Mouse (Mus musculus) R1 (cell line): ENCODE data around the gene Gm49373.
"Not testable (repeated sequence)": the region's sequence is repeated elsewhere in the genome, so short reads cannot be mapped to it uniquely, and the experiment has no call there.

Experiments used
- DNase-seq: peaks from one replicate; pipeline ENCODE4 v3.0.0-alpha.2; 2018; ENCODE audit warnings: low read depth, low spot score

Gm49373 gene

GRCm38 (mm10) chr9:21074173-21074572, 1.3 kb upstream of the Gm49373 start:
- no peak for DNase-seq

- peak; percentile 56 for DNase-seq
Measured at GRCm38 (mm10) chr9:21072641-21073040, 255 bp downstream of the Gm49373 start.

- peak; percentile 49 for DNase-seq
Measured at GRCm38 (mm10) chr9:21067006-21067684, 5.8 kb downstream of the Gm49373 start, which contains the start of gene Zglp1. Gene Zglp1 (minus strand): TSS chr9:21067093.

GRCm38 (mm10) chr9:21062928-21063327, 10.0 kb downstream of the Gm49373 start:
- DNase-seq: no peak

GRCm38 (mm10) chr9:21051578-21051977, 21.3 kb downstream of the Gm49373 start:
- no peak for DNase-seq

GRCm38 (mm10) chr9:21045235-21045634, 27.7 kb downstream of the Gm49373 start:
- DNase-seq: no peak

GRCm38 (mm10) chr9:21044785-21045184, 28.1 kb downstream of the Gm49373 start:
- DNase-seq: not testable (repeated sequence)

- no peak for DNase-seq
Measured at GRCm38 (mm10) chr9:21043563-21043962, 29.3 kb downstream of the Gm49373 start.

GRCm38 (mm10) chr9:21041308-21041707, 31.6 kb downstream of the Gm49373 start:
- no peak for DNase-seq

- no peak for DNase-seq
Measured at GRCm38 (mm10) chr9:21039779-21040178, 33.1 kb downstream of the Gm49373 start.

GRCm38 (mm10) chr9:21037481-21037891, 35.4 kb downstream of the Gm49373 start:
- DNase-seq: peak; percentile 49

- no peak for DNase-seq
Measured at GRCm38 (mm10) chr9:21036666-21037065, 36.2 kb downstream of the Gm49373 start.

- DNase-seq: no peak
Measured at GRCm38 (mm10) chr9:21036161-21036560, 36.7 kb downstream of the Gm49373 start.

- no peak for DNase-seq
Measured at GRCm38 (mm10) chr9:21035586-21035985, 37.3 kb downstream of the Gm49373 start.

- DNase-seq: peak; percentile 87
Measured at GRCm38 (mm10) chr9:21034481-21035085, 38.3 kb downstream of the Gm49373 start.

- DNase-seq: peak; percentile 95
Measured at GRCm38 (mm10) chr9:21033136-21033535, 39.8 kb downstream of the Gm49373 start.

GRCm38 (mm10) chr9:21032491-21032890, 40.4 kb downstream of the Gm49373 start:
- no peak for DNase-seq

- DNase-seq: peak; percentile 82
Measured at GRCm38 (mm10) chr9:21031896-21032351, 41.0 kb downstream of the Gm49373 start, which contains the start of gene Icam5. Gene Icam5 (plus strand): TSS chr9:21032073.

GRCm38 (mm10) chr9:21031251-21031895, 41.5 kb downstream of the Gm49373 start:
- peak; percentile 91 for DNase-seq

GRCm38 (mm10) chr9:21030781-21031250, 42.1 kb downstream of the Gm49373 start:
- DNase-seq: peak; percentile 98

GRCm38 (mm10) chr9:21030055-21030600, 42.8 kb downstream of the Gm49373 start:
- DNase-seq: no peak
